Mouse (Mus musculus) liver, embryonic 14.5 days (tissue): ENCODE results near the gene Trim27. TPM values are rescaled to one million over a fixed set of nuclear protein-coding genes. Genes with fewer than 3 reads are reported as not detected.
A peak's percentile ranks its signal among the peaks of the same experiment; 100 is the strongest.

ENCODE experiments used
- ATAC-seq: fragments of 200-750 bp; cut with Nextera tagmentation; 2 replicates; pipeline ENCODE4 v1.8.0; 2017; ENCODE audit warnings: moderate number of reproducible peaks, mild to moderate bottlenecking, moderate library complexity; ENCODE audit not compliant: insufficient read depth
- DNase-seq, 3 experiments: peaks; one replicate each; pipeline ENCODE4 v3.0.0-alpha.2; 2012 to 2013; ENCODE audit warnings: low read depth in 3 of 3, low spot score in 3 of 3
- H3K27ac ChIP-seq: fragments of 300-500 bp; sonication (generic); 2 replicates; pipeline ENCODE4 v1.5.1; 2014; ENCODE audit warnings: moderate library complexity, mild to moderate bottlenecking, control low read depth, inconsistent platforms
- H3K27me3 ChIP-seq: fragments of 300-500 bp; sonication (generic); 2 replicates; pipeline ENCODE4 v1.6.1; 2014; ENCODE audit warnings: mild to moderate bottlenecking, low read length, moderate library complexity; ENCODE audit not compliant: control insufficient read depth, insufficient read depth
- H3K36me3 ChIP-seq: fragments of 300-500 bp; sonication (generic); replicated peaks from 2 replicates; pipeline ENCODE4 v1.6.1; 2014; ENCODE audit warnings: low read depth; ENCODE audit not compliant: control insufficient read depth, insufficient read depth
- H3K4me1 ChIP-seq, 2 experiments: fragments of 200-500 bp in 1 of 2; fragments of 300-500 bp in 1 of 2; sonication (generic) in 1 of 2; replicated peaks; 2 replicates each; pipeline ENCODE4 v1.6.1; 2012 to 2014; ENCODE audit warnings: antibody characterized with exemption in 1 of 2, inconsistent platforms in 1 of 2, low read length in 1 of 2; ENCODE audit not compliant: control insufficient read depth in 2 of 2, insufficient read depth in 2 of 2
- H3K4me2 ChIP-seq: fragments of 300-500 bp; sonication (generic); 2 replicates; pipeline ENCODE4 v1.6.1; 2014; ENCODE audit warnings: low read depth, mild to moderate bottlenecking, control low read depth, moderate library complexity
- H3K4me3 ChIP-seq, 2 experiments: fragments of 200-500 bp in 1 of 2; fragments of 300-500 bp in 1 of 2; sonication (generic) in 1 of 2; 2 replicates each; pipeline ENCODE4 v1.5.1; 2012 to 2014; ENCODE audit warnings: low read depth in 2 of 2, low read length in 2 of 2, mild to moderate bottlenecking in 2 of 2, control low read depth in 1 of 2, inconsistent platforms in 1 of 2, moderate library complexity in 1 of 2; ENCODE audit not compliant: insufficient read depth in 1 of 2
- H3K9ac ChIP-seq: fragments of 300-500 bp; sonication (generic); replicated peaks from 2 replicates; pipeline ENCODE4 v1.6.1; 2014; ENCODE audit warnings: mild to moderate bottlenecking, control low read depth, moderate library complexity
- H3K9me3 ChIP-seq: fragments of 300-500 bp; sonication (generic); 2 replicates; pipeline ENCODE4 v1.6.1; 2016; ENCODE audit warnings: low read length, mixed read lengths; ENCODE audit not compliant: control insufficient read depth
- CTCF ChIP-seq: IDR thresholded peaks from 2 replicates; pipeline ENCODE4 v1.5.1; 2016; ENCODE audit warnings: antibody characterized with exemption, low read depth, control low read depth
- EP300 ChIP-seq: IDR thresholded peaks from 2 replicates; pipeline ENCODE4 v1.6.1; 2016; ENCODE audit warnings: antibody characterized with exemption, low read depth
- WGBS: fragments of 180-500 bp; shearing (Covaris S2); extraction: QIAGEN DNeasy Blood & Tissue Kit; methylation state at CpG from one replicate; pipeline ENCODE4 v1.1.7; 2014; ENCODE audit not compliant: insufficient replicate concordance; 5-methylcytosine and 5-hydroxymethylcytosine counted together
- polyA plus RNA-seq, 2 experiments: library from polyadenylated mRNA; depleted of rRNA in 1 of 2; stranded (reverse) in 1 of 2; unstranded in 1 of 2; fragments of >200 nt; fragmentation: Nextera tagmentation in 1 of 2; extraction: Ambion mirVana in 1 of 2; gene quantifications; 2 replicates each; pipeline versions ENCODE4 v1.2.1 to v1.2.3; 2012 to 2014

Trim27 gene
- polyA plus RNA-seq, 2 experiments, result 36.9 to 50.9 TPM

DNA sequence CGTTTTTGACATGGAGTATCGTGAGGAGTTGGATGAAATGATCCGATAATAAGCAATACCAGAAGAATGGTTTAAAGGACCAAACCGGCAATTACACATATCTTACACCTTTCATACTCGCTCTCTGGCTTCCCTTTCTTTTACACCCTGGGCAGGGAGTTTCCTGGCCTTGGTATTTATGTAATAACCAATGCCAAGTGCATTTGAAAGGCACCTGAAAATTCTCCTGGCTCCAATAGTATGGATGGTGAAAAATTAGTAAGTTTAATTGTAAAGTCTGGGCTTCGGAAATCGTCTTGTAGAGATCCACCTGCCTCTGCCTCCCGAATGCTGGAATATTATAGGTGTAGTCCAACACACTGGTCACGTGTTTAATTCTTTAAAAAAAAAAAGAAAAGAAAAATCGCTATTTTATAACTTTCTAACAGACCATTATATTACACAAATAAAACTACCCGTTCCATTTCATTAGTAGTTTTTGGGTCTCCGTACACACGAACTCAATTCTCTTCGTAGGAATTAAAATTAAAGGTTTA is 10.1 kb upstream of the Trim27 start:
- no peak for DNase-seq
- Histone ChIP-seq H3K4me2 (peak overlapping the region; percentile 99), H3K27ac (peak overlapping the region; percentile 83), H3K9ac (peak overlapping the region; percentile 81), H3K4me1 (peaks cover 8 to 19% of the 10 kb centered on the region in 2 experiments), H3K9me3 (no peaks in the 10 kb centered on the region), H3K27me3 (no peaks in the 10 kb centered on the region; the same call in 1 of the 2 replicates), H3K4me3 (peak overlapping the region; percentile 77 to 98), H3K36me3 (no peaks in the 10 kb centered on the region)
- TF ChIP-seq EP300, result no peak
- TF ChIP-seq CTCF, result no peak
- under 1% methylated on average over 14 of the region's 14 CpGs for WGBS
- ATAC-seq, result no peak

DNA sequence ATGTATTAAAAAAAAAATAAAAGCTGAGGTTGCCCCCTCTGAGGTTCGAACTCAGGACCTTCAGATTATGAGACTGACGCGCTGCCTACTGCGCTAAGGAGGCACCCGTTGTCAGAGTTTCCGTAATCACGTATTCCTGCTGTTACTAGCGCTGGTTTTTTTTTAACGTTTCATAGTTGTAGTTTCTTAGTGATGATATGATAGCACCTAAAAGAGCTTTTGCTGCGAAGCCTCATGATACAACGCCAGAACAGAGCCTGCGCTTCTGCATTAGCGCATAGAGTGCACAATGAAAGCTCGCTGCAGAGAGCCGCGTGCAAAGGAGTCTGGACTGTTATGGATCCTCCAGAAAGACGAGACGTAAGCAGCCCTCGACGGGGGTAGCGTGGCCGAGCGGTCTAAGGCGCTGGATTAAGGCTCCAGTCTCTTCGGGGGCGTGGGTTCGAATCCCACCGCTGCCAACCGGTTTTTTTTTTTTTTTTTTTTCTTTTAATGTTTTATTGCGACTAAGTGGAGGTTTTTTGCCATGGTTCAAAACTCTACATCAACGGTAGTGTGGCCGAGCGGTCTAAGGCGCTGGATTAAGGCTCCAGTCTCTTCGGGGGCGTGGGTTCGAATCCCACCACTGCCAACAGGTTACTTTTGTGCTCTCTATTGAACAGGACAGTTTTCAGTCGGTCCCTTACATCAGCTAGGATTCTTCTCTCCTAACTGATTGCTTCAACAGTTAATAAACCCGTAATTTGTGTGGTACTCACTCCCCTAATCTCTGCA is 9.4 kb upstream of the Trim27 start:
- Histone ChIP-seq H3K9me3 (no peaks in the 10 kb centered on the region), H3K4me1 (peaks cover 8 to 19% of the 10 kb centered on the region in 2 experiments), H3K27ac (no peak overlapping the region; the same call in 1 of the 2 replicates), H3K36me3 (no peaks in the 10 kb centered on the region), H3K27me3 (no peaks in the 10 kb centered on the region; the same call in 1 of the 2 replicates), H3K4me2 (peak overlapping the region; percentile 99), H3K9ac (peak overlapping the region; percentile 53; the same call in 1 of the 2 replicates), H3K4me3 (peak overlapping the region; percentile 77 to 98)
- ATAC-seq, result peak; percentile 78
- no peak for TF ChIP-seq CTCF
- no peak for TF ChIP-seq EP300
- peak; percentile 70 to 78 (median 71) for DNase-seq
- WGBS, result under 1% methylated on average over 39 of the region's 39 CpGs

DNA sequence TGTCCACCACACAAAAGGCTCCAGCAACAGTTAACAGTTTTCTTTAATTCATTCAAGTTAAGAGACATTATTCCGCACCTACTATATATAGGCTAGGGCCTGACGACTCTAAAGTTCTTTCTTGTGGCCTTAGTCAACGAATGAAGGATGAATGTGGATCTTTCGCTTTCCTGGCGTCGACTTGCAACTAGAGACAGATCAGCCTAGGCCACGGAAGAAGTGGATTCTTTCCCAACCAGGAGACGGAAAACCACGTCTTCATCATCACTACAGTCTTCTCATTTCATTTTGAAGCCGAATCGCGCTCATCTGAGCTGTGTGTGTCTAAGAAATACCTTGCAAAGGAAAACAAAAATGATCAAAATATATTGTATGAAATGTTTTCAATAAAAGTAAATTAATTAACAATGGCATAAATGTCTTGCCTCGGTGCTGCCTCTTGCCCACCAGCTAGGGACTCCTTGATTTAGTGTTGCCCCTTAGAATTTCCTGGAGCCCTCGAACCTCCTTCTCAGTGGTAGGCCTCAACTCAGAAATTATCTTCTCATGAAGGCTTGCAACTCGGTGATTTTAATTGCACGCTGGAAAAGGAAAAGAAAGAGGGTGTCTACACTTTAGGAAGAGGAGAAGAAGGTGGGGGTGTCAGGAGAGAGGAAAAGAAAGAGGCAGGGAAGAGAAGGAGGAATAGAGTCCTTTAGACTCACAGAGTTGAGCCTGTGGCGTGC is 8.7 kb upstream of the Trim27 start:
- TF ChIP-seq CTCF (no peak), EP300 (no peak)
- no peak for DNase-seq
- no peak overlapping the region for H3K27ac ChIP-seq
- no peaks in the 10 kb centered on the region for H3K9me3 ChIP-seq
- H3K4me3 ChIP-seq, result peak overlapping the region; percentile 77 to 98
- H3K4me2 ChIP-seq, result peak overlapping the region; percentile 99
- 0 out of 2 replicates have a peak overlapping the region, but pooled peaks have one; percentile 5 for H3K9ac ChIP-seq
- no peaks in the 10 kb centered on the region; the same call in 1 of the 2 replicates for H3K27me3 ChIP-seq
- H3K36me3 ChIP-seq, result no peaks in the 10 kb centered on the region
- 54% methylated on average over 17 of the region's 17 CpGs for WGBS
- ATAC-seq, result no peak
- peaks cover 8 to 19% of the 10 kb centered on the region in 2 experiments for H3K4me1 ChIP-seq

DNA sequence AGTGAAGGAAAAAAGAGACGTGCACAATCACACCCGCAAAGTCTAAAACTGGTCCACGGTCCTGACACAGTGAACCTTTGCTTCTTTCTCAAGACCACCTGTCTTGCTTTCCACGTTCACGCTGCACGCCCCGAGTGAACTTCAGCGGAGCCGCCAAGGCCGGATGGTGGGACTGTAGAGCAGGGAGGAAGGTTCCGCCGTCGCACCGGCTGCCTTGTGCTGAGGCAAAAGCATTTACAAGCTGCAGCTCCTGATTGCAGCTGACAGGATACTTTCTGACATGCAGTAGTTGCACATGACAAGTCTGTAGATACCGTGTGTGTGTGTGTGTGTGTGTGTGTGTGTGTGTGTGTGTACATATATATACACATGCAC is 8.1 kb upstream of the Trim27 start:
- Histone ChIP-seq H3K36me3 (no peaks in the 10 kb centered on the region), H3K9me3 (no peaks in the 10 kb centered on the region), H3K27ac (no peak overlapping the region), H3K4me3 (peak overlapping the region in 1 of 2 experiments; percentile 60; a peak in 3 of 4 replicates), H3K27me3 (no peaks in the 10 kb centered on the region; the same call in 1 of the 2 replicates), H3K4me1 (peaks cover 8 to 19% of the 10 kb centered on the region in 2 experiments), H3K9ac (0 out of 2 replicates have a peak overlapping the region, but pooled peaks have one; percentile 5), H3K4me2 (peak overlapping the region; percentile 99)
- DNase-seq (no peak), ATAC-seq (no peak)
- WGBS, result 26% methylated on average over 15 of the region's 15 CpGs
- TF ChIP-seq CTCF (no peak), EP300 (no peak)
